Mouse (Mus musculus) forebrain, embryonic 11.5 days (tissue): ENCODE measurements around the gene Psme2. TPM values are rescaled to one million over a fixed set of nuclear protein-coding genes. Genes with fewer than 3 reads are reported as not detected.

Experiments
- ATAC-seq: fragments of 200-750 bp; cut with Nextera tagmentation; replicated peaks from 2 replicates; pipeline ENCODE4 v1.8.0; 2017; ENCODE audit warnings: moderate TSS enrichment; ENCODE audit not compliant: low FRiP score
- DNase-seq: peaks from one replicate; pipeline ENCODE4 v3.0.0-alpha.2; 2017; ENCODE audit warnings: low spot score
- H3K27ac ChIP-seq: fragments of 300-500 bp; sonication (generic); 2 replicates; pipeline ENCODE4 v1.5.1; 2014; ENCODE audit warnings: low read depth, low read length
- H3K27me3 ChIP-seq: fragments of 300-500 bp; sonication (generic); 2 replicates; pipeline ENCODE4 v1.6.1; 2014; ENCODE audit warnings: mild to moderate bottlenecking, low read length, mixed read lengths; ENCODE audit not compliant: control insufficient read depth, insufficient read depth
- H3K36me3 ChIP-seq: fragments of 300-500 bp; sonication (generic); 2 replicates; pipeline ENCODE4 v1.6.1; 2014; ENCODE audit warnings: mild to moderate bottlenecking, low read length, moderate library complexity, mixed read lengths; ENCODE audit not compliant: control insufficient read depth, insufficient read depth
- H3K4me1 ChIP-seq: fragments of 300-500 bp; sonication (generic); replicated peaks from 2 replicates; pipeline ENCODE4 v1.6.1; 2014; ENCODE audit warnings: low read length, mixed read lengths; ENCODE audit not compliant: control insufficient read depth, insufficient read depth
- H3K4me2 ChIP-seq: fragments of 300-500 bp; sonication (generic); 2 replicates; pipeline ENCODE4 v1.6.1; 2014; ENCODE audit warnings: low read depth, mild to moderate bottlenecking, low read length, moderate library complexity, mixed read lengths; ENCODE audit not compliant: severe bottlenecking
- H3K4me3 ChIP-seq: fragments of 300-500 bp; sonication (generic); 2 replicates; pipeline ENCODE4 v1.5.1; 2014; ENCODE audit warnings: low read depth, low read length
- H3K9ac ChIP-seq: fragments of 300-500 bp; sonication (generic); 2 replicates; pipeline ENCODE4 v1.6.1; 2014; ENCODE audit warnings: low read length
- H3K9me3 ChIP-seq: fragments of 300-500 bp; sonication (generic); 2 replicates; pipeline ENCODE4 v1.6.1; 2016; ENCODE audit warnings: low read length, mixed read lengths; ENCODE audit not compliant: control insufficient read depth
- WGBS: fragments of 180-500 bp; shearing (Covaris S2); extraction: QIAGEN DNeasy Blood & Tissue Kit; methylation state at CpG from one replicate; pipeline ENCODE4 v1.1.7; 2014; 5-methylcytosine and 5-hydroxymethylcytosine counted together
- polyA plus RNA-seq: library from polyadenylated mRNA; unstranded; fragments of >200 nt; fragmentation: Nextera tagmentation; extraction: Ambion mirVana; gene quantifications from 2 replicates; pipeline ENCODE4 v1.2.1, GENCODE M21; 2014

Psme2 gene
- polyA plus RNA-seq, 1 experiment from 2014 or later: 187 TPM

DNA sequence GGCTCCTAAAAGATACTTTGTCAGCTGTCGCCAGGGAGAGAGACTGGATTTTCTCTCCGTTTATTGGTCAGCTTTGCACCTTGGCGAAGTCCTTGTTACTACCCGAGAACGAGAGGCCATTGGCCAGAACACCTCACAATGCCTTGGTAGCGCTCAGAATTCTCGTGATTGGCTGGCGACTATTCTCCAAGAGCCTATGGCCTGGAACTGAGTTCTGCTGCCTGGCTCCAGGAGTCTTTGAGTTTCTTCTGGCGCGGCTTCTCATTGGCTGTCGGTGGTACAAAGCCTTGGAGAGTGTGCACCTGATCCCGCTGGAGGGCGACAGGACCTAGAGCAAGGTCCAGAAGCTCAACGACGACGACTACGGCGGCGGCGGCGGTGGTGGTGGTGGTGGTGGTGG lies 26.9 kb upstream of the Psme2 start, which contains the start of gene Rec8:
Rec8 (plus strand) TSS at position 216 of the 400 bp plus-strand sequence.
- Histone ChIP-seq H3K36me3 (no peaks in the 10 kb centered on the region), H3K9me3 (no peaks in the 10 kb centered on the region), H3K27ac (no peak within 1 kb of the TSS), H3K9ac (peak within 1 kb of the TSS; percentile 8; the same call in 1 of the 2 replicates), H3K4me3 (peak within 1 kb of the TSS; percentile 12), H3K4me1 (peaks cover 3% of the 10 kb centered on the region; the same call in 1 of the 2 replicates), H3K27me3 (no peaks in the 10 kb centered on the region), H3K4me2 (peak within 1 kb of the TSS; percentile 31; the same call in 1 of the 2 replicates)
- WGBS: 16% methylated on average over 21 of the region's 21 CpGs
- DNase-seq: peak; percentile 62
- peak; percentile 67 for ATAC-seq

GRCm38 (mm10) chr14:55616844-55617243 lies 25.9 kb upstream of the Psme2 start:
- no peak for ATAC-seq
- Histone ChIP-seq H3K27ac (no peak overlapping the region), H3K9me3 (no peaks in the 10 kb centered on the region), H3K4me1 (peaks cover 3% of the 10 kb centered on the region; the same call in 1 of the 2 replicates), H3K4me3 (no peak overlapping the region), H3K4me2 (no peak overlapping the region), H3K36me3 (no peaks in the 10 kb centered on the region), H3K9ac (no peak overlapping the region), H3K27me3 (no peaks in the 10 kb centered on the region)
- 84% methylated on average over 2 of the region's 2 CpGs for WGBS
- DNase-seq: no peak

DNA sequence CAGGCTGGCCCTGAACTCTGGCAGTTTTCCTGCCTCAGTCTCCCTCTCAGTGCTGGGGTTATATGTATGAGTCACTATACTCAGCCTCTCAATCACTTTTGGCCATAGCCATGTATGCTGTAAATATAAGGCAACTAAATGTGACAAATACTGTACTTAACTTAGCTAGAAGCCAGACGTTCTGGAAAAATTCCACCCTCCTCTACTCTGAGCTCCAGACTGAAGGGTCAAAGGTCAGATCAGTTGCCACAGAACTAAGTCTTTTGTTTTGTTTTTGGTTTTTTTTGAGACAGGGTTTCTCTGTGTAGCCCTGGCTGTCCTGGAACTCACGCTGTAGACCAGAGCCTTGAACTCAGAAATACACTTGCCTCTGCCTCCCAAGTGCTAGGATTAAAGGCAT lies 25.0 kb upstream of the Psme2 start:
- H3K4me2 ChIP-seq: no peak overlapping the region
- ATAC-seq: no peak
- no peaks in the 10 kb centered on the region for H3K36me3 ChIP-seq
- H3K27ac ChIP-seq: no peak overlapping the region
- 54% methylated on average over 2 of the region's 2 CpGs for WGBS
- no peaks in the 10 kb centered on the region for H3K9me3 ChIP-seq
- no peak for DNase-seq
- no peak overlapping the region for H3K4me3 ChIP-seq
- no peaks in the 10 kb centered on the region for H3K27me3 ChIP-seq
- H3K4me1 ChIP-seq: peaks cover 3% of the 10 kb centered on the region; the same call in 1 of the 2 replicates
- H3K9ac ChIP-seq: no peak overlapping the region

DNA sequence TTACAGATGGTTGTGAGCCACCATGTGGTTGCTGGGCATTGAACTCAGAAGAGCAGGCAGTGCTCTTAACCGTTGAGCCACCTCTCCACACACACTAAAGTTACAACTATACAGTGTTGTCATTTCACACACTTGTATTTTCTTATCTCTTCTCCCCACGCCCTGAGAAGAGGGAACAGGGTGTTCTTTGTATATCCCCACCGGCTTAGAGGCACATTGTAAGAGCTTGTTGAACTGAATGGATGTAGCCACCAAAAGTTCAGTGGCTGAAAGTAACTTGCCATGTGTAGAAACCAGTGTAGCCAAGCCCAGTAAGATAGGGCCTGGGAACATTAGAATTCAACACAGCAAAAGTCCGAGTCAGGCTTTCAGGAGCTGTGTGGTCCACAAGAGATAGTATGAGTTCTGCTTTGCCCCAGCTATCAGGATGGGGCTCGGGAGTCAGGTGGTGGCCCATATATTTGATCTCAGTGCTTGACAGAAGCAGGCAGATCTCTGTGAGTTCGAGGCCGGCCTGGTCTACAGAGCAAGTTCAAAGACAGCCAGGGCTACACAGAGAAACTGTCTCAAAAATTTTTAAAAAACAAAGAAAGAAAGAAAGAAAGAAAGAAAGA lies 23.8 kb upstream of the Psme2 start:
- DNase-seq (no peak), ATAC-seq (no peak)
- Histone ChIP-seq H3K4me1 (peaks cover 3% of the 10 kb centered on the region; the same call in 1 of the 2 replicates), H3K27ac (no peak overlapping the region), H3K9ac (no peak overlapping the region), H3K4me3 (no peak overlapping the region), H3K27me3 (no peaks in the 10 kb centered on the region), H3K4me2 (no peak overlapping the region), H3K36me3 (no peaks in the 10 kb centered on the region), H3K9me3 (no peaks in the 10 kb centered on the region)
- 85% methylated on average over 7 of the region's 7 CpGs for WGBS

- no peaks in the 10 kb centered on the region for H3K36me3 ChIP-seq
- no peak overlapping the region for H3K9ac ChIP-seq
- no peaks in the 10 kb centered on the region for H3K4me1 ChIP-seq
- 83% methylated on average over 6 of the region's 6 CpGs for WGBS
- H3K27ac ChIP-seq: no peak overlapping the region
- DNase-seq (no peak), ATAC-seq (no peak)
- no peaks in the 10 kb centered on the region for H3K9me3 ChIP-seq
- no peak overlapping the region for H3K4me2 ChIP-seq
- no peak overlapping the region for H3K4me3 ChIP-seq
- no peaks in the 10 kb centered on the region for H3K27me3 ChIP-seq
Measured at GRCm38 (mm10) chr14:55613346-55613745, 22.4 kb upstream of the Psme2 start.

DNA sequence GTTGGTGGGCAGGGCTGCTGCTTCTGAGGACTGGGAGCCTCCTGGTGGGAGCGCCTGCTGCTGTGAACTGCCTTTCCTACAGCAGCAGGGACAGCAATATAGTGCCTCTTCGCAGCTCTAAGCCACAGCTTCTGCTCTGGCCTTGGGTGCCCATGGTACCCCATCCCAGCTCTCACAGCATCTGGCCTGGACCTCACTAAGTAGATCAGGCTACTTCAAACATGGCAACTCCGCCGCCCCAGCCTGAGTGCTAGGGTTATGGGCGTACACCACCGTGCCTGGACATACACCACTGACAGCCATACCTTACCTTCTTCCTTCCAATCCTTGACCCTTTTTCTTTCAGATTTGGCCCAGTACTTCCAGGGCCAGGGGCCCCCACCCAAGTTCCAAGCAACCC lies 17.4 kb upstream of the Psme2 start:
- no peak overlapping the region for H3K9ac ChIP-seq
- no peak overlapping the region for H3K4me2 ChIP-seq
- no peaks in the 10 kb centered on the region; the same call in 1 of the 2 replicates for H3K36me3 ChIP-seq
- DNase-seq: no peak
- H3K4me1 ChIP-seq: no peaks in the 10 kb centered on the region; the same call in 1 of the 2 replicates
- H3K27ac ChIP-seq: no peak overlapping the region
- no peaks in the 10 kb centered on the region for H3K9me3 ChIP-seq
- 94% methylated on average over 6 of the region's 6 CpGs for WGBS
- ATAC-seq: no peak
- no peaks in the 10 kb centered on the region for H3K27me3 ChIP-seq
- no peak overlapping the region for H3K4me3 ChIP-seq

DNA sequence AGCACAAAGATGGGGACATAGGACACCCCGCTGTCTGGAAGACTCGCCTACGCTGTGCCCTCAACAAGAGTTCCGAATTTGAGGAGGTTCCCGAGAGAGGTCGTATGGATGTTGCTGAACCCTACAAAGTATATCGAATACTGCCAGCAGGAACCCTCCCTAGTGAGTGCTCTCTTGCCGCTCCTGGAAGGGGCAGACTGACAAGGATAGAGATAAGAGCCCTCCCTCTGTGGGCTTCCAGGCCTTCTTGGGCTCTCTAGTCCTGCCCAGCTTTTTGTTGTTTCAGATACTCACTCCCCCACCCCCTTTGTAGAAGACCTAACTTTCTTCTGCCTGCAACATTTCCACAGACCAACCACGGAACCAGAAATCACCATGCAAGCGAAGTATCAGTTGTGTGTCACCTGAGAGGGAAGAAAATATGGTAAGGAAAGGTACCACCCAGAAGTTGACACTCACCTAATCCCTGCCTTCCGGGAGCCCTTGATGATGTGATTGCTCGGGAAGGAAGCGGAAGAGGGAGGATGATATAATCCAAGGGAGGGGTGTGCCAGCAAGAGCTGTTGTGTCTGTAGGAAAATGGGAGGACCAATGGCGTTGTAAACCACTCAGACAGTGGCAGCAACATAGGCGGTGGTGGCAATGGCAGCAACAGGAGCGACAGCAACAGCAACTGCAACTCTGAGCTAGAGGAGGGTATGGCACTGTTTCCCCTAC lies 15.0 kb upstream of the Psme2 start:
- 92% methylated on average over 16 of the region's 16 CpGs for WGBS
- Histone ChIP-seq H3K9ac (no peak overlapping the region), H3K27ac (no peak overlapping the region), H3K4me2 (no peak overlapping the region), H3K4me3 (no peak overlapping the region), H3K4me1 (no peaks in the 10 kb centered on the region; the same call in 1 of the 2 replicates), H3K9me3 (no peaks in the 10 kb centered on the region), H3K27me3 (no peaks in the 10 kb centered on the region), H3K36me3 (peaks cover 3% of the 10 kb centered on the region; the same call in 1 of the 2 replicates)
- ATAC-seq (no peak), DNase-seq (no peak)

GRCm38 (mm10) chr14:55604823-55605222 lies 13.9 kb upstream of the Psme2 start:
- H3K9ac ChIP-seq: no peak overlapping the region
- no peaks in the 10 kb centered on the region for H3K9me3 ChIP-seq
- H3K4me2 ChIP-seq: no peak overlapping the region
- DNase-seq: no peak
- H3K27me3 ChIP-seq: no peaks in the 10 kb centered on the region
- H3K4me1 ChIP-seq: no peaks in the 10 kb centered on the region; the same call in 1 of the 2 replicates
- H3K4me3 ChIP-seq: no peak overlapping the region
- peaks cover 3% of the 10 kb centered on the region; the same call in 1 of the 2 replicates for H3K36me3 ChIP-seq
- no peak for ATAC-seq
- 92% methylated on average over 11 of the region's 11 CpGs for WGBS
- H3K27ac ChIP-seq: no peak overlapping the region
